In genomic region chr10:80152873-80153260, GRCm38 (mm10) we compare ENCODE assay signal across 8 mouse cellular contexts. TPM values are rescaled to one million over a fixed set of nuclear protein-coding genes. Genes with fewer than 3 reads are reported as not detected.
DNase-seq lines count a peak whose midpoint lies in the region; ATAC-seq and TF ChIP-seq lines count a peak whose summit lies in the region.

No protein-coding gene starts in this region.

- H3K79me2 ChIP-seq in C2C12 (ENCODE audit: control insufficient read depth, insufficient read depth) = peaks cover 91% of the 10 kb centered on the region

- H3K4me1 ChIP-seq in embryonic facial prominence, embryonic 15.5 days = peaks cover 64% of the 10 kb centered on the region
- peaks cover 19% of the 10 kb centered on the region; the same call in 1 of the 2 replicates for H3K4me1 ChIP-seq in hindbrain, postnatal 0 days (ENCODE audit: insufficient read depth, low read length)
- H3K4me1 ChIP-seq in liver, embryonic 15.5 days (replicated peaks) = peaks cover 88% of the 10 kb centered on the region

- H3K4me2 ChIP-seq in embryonic facial prominence, embryonic 15.5 days (replicated peaks) = peak overlapping the region; percentile 83
- peak overlapping the region; percentile 89 for H3K4me2 ChIP-seq in hindbrain, postnatal 0 days (ENCODE audit: low read depth, low read length)
- H3K4me2 ChIP-seq in liver, embryonic 15.5 days = peak overlapping the region; percentile 96

- peak overlapping the region; percentile 98 for H3ac ChIP-seq in C2C12 (ENCODE audit: control insufficient read depth, insufficient read length, low read depth)

- H3K27me3 ChIP-seq in C2C12 (ENCODE audit: control insufficient read depth, insufficient read depth, insufficient read length) = no peaks in the 10 kb centered on the region
- no peaks in the 10 kb centered on the region for H3K27me3 ChIP-seq in embryonic facial prominence, embryonic 15.5 days
- H3K27me3 ChIP-seq in hindbrain, postnatal 0 days (ENCODE audit: insufficient read depth, low read length) = no peaks in the 10 kb centered on the region
- no peaks in the 10 kb centered on the region for H3K27me3 ChIP-seq in liver, embryonic 15.5 days
- H3K27me3 ChIP-seq in splenic B cell, adult 2 months (ENCODE audit: control insufficient read depth, insufficient read depth, low read length, poor library complexity, severe bottlenecking) = no peaks in the 10 kb centered on the region

- intact Hi-C loops in gastrocnemius, adult 2 months (cut with DNase I) = no loop called here

- no peaks in the 10 kb centered on the region for H3K9me3 ChIP-seq in embryonic facial prominence, embryonic 15.5 days (replicated peaks)
- H3K9me3 ChIP-seq in hindbrain, postnatal 0 days (ENCODE audit: low read length) = no peaks in the 10 kb centered on the region
- H3K9me3 ChIP-seq in liver, embryonic 15.5 days (replicated peaks) = no peaks in the 10 kb centered on the region

- no peak for TF ChIP-seq CTCF in gastrocnemius, adult 2 months (IDR thresholded peaks at IDR 0.05)
- no peak for TF ChIP-seq CTCF in C2C12 (IDR thresholded peaks at IDR 0.05; ENCODE audit: control insufficient read depth, insufficient read depth, insufficient read length)
- no peak for TF ChIP-seq CTCF in hindbrain, postnatal 0 days (IDR thresholded peaks at IDR 0.05; ENCODE audit: low read depth)

- no peak for ATAC-seq in embryonic facial prominence, embryonic 15.5 days (ENCODE audit: insufficient number of reproducible peaks, low FRiP score, low TSS enrichment, low read depth)
- no peak for ATAC-seq in hindbrain, postnatal 0 days
- no peak for ATAC-seq in liver, embryonic 15.5 days (ENCODE audit: insufficient read depth)

- H3K36me3 ChIP-seq in C2C12 (ENCODE audit: control insufficient read depth, insufficient read depth) = peaks cover 81% of the 10 kb centered on the region
- peaks cover 55% of the 10 kb centered on the region for H3K36me3 ChIP-seq in embryonic facial prominence, embryonic 15.5 days
- H3K36me3 ChIP-seq in hindbrain, postnatal 0 days (ENCODE audit: insufficient read depth, low read length) = peaks cover 40% of the 10 kb centered on the region
- H3K36me3 ChIP-seq in liver, embryonic 15.5 days (replicated peaks) = peaks cover 73% of the 10 kb centered on the region
- peaks cover 32% of the 10 kb centered on the region for H3K36me3 ChIP-seq in splenic B cell, adult 2 months (ENCODE audit: control insufficient read depth, insufficient read depth, low read length, poor library complexity, severe bottlenecking)

- H3K4me3 ChIP-seq in gastrocnemius, adult 2 months = peak overlapping the region; percentile 89
- peak overlapping the region; percentile 93 for H3K4me3 ChIP-seq in C2C12 (ENCODE audit: insufficient read depth, poor library complexity, severe bottlenecking)
- peak overlapping the region; percentile 90 for H3K4me3 ChIP-seq in embryonic facial prominence, embryonic 15.5 days (replicated peaks)
- H3K4me3 ChIP-seq in hindbrain, postnatal 0 days (ENCODE audit: low read length) = peak overlapping the region; percentile 97
- H3K4me3 ChIP-seq in liver, embryonic 15.5 days (replicated peaks) = peak overlapping the region; percentile 70

- H3K27ac ChIP-seq in gastrocnemius, adult 2 months = peak overlapping the region; percentile 100
- peak overlapping the region; percentile 100 for H3K27ac ChIP-seq in embryonic facial prominence, embryonic 15.5 days (replicated peaks)
- peak overlapping the region; percentile 96 for H3K27ac ChIP-seq in hindbrain, postnatal 0 days
- H3K27ac ChIP-seq in liver, embryonic 15.5 days (replicated peaks) = peak overlapping the region; percentile 96

- DNase-seq in gastrocnemius, adult 2 months = peak; percentile 56
- no peak for DNase-seq in gastrocnemius, postnatal 25 days
- DNase-seq in hindbrain, postnatal 0 days (ENCODE audit: low spot score) = no peak
- DNase-seq in splenic B cell, adult 2 months (ENCODE audit: low read depth, low spot score) = peak; percentile 56
- no peak for DNase-seq in right cerebral cortex, adult 18-20 months

- peaks cover 68% of the 10 kb centered on the region for H3K79me3 ChIP-seq in C2C12 (ENCODE audit: low read depth)

- H3K9ac ChIP-seq in embryonic facial prominence, embryonic 15.5 days = peak overlapping the region; percentile 91; the same call in 1 of the 2 replicates
- peak overlapping the region; percentile 99 for H3K9ac ChIP-seq in hindbrain, postnatal 0 days (replicated peaks; ENCODE audit: low read length)
- H3K9ac ChIP-seq in liver, embryonic 15.5 days = peak overlapping the region; percentile 87; the same call in 1 of the 2 replicates

- 33% methylated on average over 3 of the region's 3 CpGs for WGBS in embryonic facial prominence, embryonic 15.5 days
- WGBS in hindbrain, postnatal 0 days = 40% methylated on average over 3 of the region's 3 CpGs
- 60% methylated on average over 3 of the region's 3 CpGs for WGBS in liver, embryonic 15.5 days (ENCODE audit: insufficient replicate concordance)

TF ChIP-seq in C2C12, 6 proteins besides CTCF, POLR2A, EP300 and RAD21:
- TF ChIP-seq MYOG (IDR thresholded peaks at IDR 0.05; ENCODE audit: control insufficient read depth, extremely low read depth, insufficient read length) (no peak), USF1 (IDR thresholded peaks at IDR 0.05; ENCODE audit: low read depth) (no peak), CEBPB (IDR thresholded peaks at IDR 0.05; ENCODE audit: low read depth) (no peak)

RNA-seq across cellular contexts. Expression of gene Midn, which starts 4.8 kb away (rescaled TPM):
- 10 to 100 TPM; 34.3 to 39.8 TPM for total RNA-seq in gastrocnemius, adult 2 months (2021)
- total RNA-seq in gastrocnemius, postnatal 25 days (2021) = 10 to 100 TPM; 33.7 to 34.8 TPM
- polyA plus RNA-seq in C2C12 (2012; fragmentation: generic; extraction: Trizol) = 77.5 TPM
- polyA plus RNA-seq in embryonic facial prominence, embryonic 15.5 days (2015; fragmentation: Nextera tagmentation; extraction: Ambion mirVana) = 18.3 and 20.4 TPM in 2 replicates
- total RNA-seq in hindbrain, postnatal 0 days (2014; rRNA removed) = 146 and 172 TPM in 2 replicates
- polyA plus RNA-seq in hindbrain, postnatal 0 days (2015; fragmentation: Nextera tagmentation; extraction: Ambion mirVana) = 14.7 and 15.8 TPM in 2 replicates
- polyA plus RNA-seq in liver, embryonic 15.5 days (2015; fragmentation: Nextera tagmentation; extraction: Ambion mirVana) = 2.9 and 3.1 TPM in 2 replicates

RNA-seq across cellular contexts. Expression of gene Cbarp, which starts 12.2 kb away (rescaled TPM):
- 1 to 10 TPM; 1.8 to 2.3 TPM for total RNA-seq in gastrocnemius, adult 2 months (2021)
- 1 to 10 TPM; 1.2 to 1.6 TPM for total RNA-seq in gastrocnemius, postnatal 25 days (2021)
- polyA plus RNA-seq in C2C12 (2012; fragmentation: generic; extraction: Trizol) = 12.1 TPM
- polyA plus RNA-seq in embryonic facial prominence, embryonic 15.5 days (2015; fragmentation: Nextera tagmentation; extraction: Ambion mirVana) = 9.3 and 10.9 TPM in 2 replicates
- total RNA-seq in hindbrain, postnatal 0 days (2014; rRNA removed) = 270 and 288 TPM in 2 replicates
- 95.5 and 106 TPM in 2 replicates for polyA plus RNA-seq in hindbrain, postnatal 0 days (2015; fragmentation: Nextera tagmentation; extraction: Ambion mirVana)
- 0.35 and 0.51 TPM in 2 replicates for polyA plus RNA-seq in liver, embryonic 15.5 days (2015; fragmentation: Nextera tagmentation; extraction: Ambion mirVana)

RNA-seq across cellular contexts. Expression of gene Cirbp, which starts 12.9 kb away (rescaled TPM):
- 10 to 100 TPM; 22.1 to 30.7 TPM for total RNA-seq in gastrocnemius, adult 2 months (2021)
- total RNA-seq in gastrocnemius, postnatal 25 days (2021) = 10 to 100 TPM; 17.3 to 21.4 TPM
- polyA plus RNA-seq in C2C12 (2012; fragmentation: generic; extraction: Trizol) = 30.9 TPM
- 102 and 116 TPM in 2 replicates for polyA plus RNA-seq in embryonic facial prominence, embryonic 15.5 days (2015; fragmentation: Nextera tagmentation; extraction: Ambion mirVana)
- total RNA-seq in hindbrain, postnatal 0 days (2014; rRNA removed) = 257 and 261 TPM in 2 replicates
- polyA plus RNA-seq in hindbrain, postnatal 0 days (2015; fragmentation: Nextera tagmentation; extraction: Ambion mirVana) = 730 and 732 TPM in 2 replicates
- 13.1 and 17.0 TPM in 2 replicates for polyA plus RNA-seq in liver, embryonic 15.5 days (2015; fragmentation: Nextera tagmentation; extraction: Ambion mirVana)

RNA-seq across cellular contexts. Expression of gene Atp5d, which starts 14.4 kb away (rescaled TPM):
- total RNA-seq in gastrocnemius, adult 2 months (2021) = 100 to 1,000 TPM; 535 to 725 TPM
- 100 to 1,000 TPM; 634 to 665 TPM for total RNA-seq in gastrocnemius, postnatal 25 days (2021)
- 720 TPM for polyA plus RNA-seq in C2C12 (2012; fragmentation: generic; extraction: Trizol)
- 516 and 519 TPM in 2 replicates for polyA plus RNA-seq in embryonic facial prominence, embryonic 15.5 days (2015; fragmentation: Nextera tagmentation; extraction: Ambion mirVana)
- total RNA-seq in hindbrain, postnatal 0 days (2014; rRNA removed) = 273 and 303 TPM in 2 replicates
- 733 and 736 TPM in 2 replicates for polyA plus RNA-seq in hindbrain, postnatal 0 days (2015; fragmentation: Nextera tagmentation; extraction: Ambion mirVana)
- 291 and 300 TPM in 2 replicates for polyA plus RNA-seq in liver, embryonic 15.5 days (2015; fragmentation: Nextera tagmentation; extraction: Ambion mirVana)

RNA-seq across cellular contexts. Expression of gene 1600002K03Rik, which starts 19.9 kb away (rescaled TPM):
- total RNA-seq in gastrocnemius, adult 2 months (2021) = 1 to 10 TPM; 6.6 to 7.1 TPM
- total RNA-seq in gastrocnemius, postnatal 25 days (2021) = 1 to 10 TPM; 5.1 to 5.9 TPM
- 33.4 TPM for polyA plus RNA-seq in C2C12 (2012; fragmentation: generic; extraction: Trizol)
- 12.0 and 13.6 TPM in 2 replicates for polyA plus RNA-seq in embryonic facial prominence, embryonic 15.5 days (2015; fragmentation: Nextera tagmentation; extraction: Ambion mirVana)
- 2.6 and 3.2 TPM in 2 replicates for total RNA-seq in hindbrain, postnatal 0 days (2014; rRNA removed)
- polyA plus RNA-seq in hindbrain, postnatal 0 days (2015; fragmentation: Nextera tagmentation; extraction: Ambion mirVana) = 4.3 and 4.4 TPM in 2 replicates
- polyA plus RNA-seq in liver, embryonic 15.5 days (2015; fragmentation: Nextera tagmentation; extraction: Ambion mirVana) = 8.9 and 10.1 TPM in 2 replicates

Comparison
In these comparisons a context has a peak if more than half of its experiments do, and no peak if none do; other contexts are left out.
1. DNase-seq: peak in gastrocnemius, adult 2 months (single experiment) and splenic B cell, adult 2 months (single experiment); none in gastrocnemius, postnatal 25 days (single experiment), hindbrain, postnatal 0 days (single experiment) and right cerebral cortex, adult 18-20 months (single experiment).
2. Peak in every context shown above with its lines, with median percentiles within 50 percentile points of each other: H3K27ac ChIP-seq, H3K4me3 ChIP-seq, H3K4me2 ChIP-seq and H3K9ac ChIP-seq.